Mouse (Mus musculus) hindbrain, embryonic 11.5 days (tissue): ENCODE results near the gene Aldh1a1. TPM values are rescaled to one million over a fixed set of nuclear protein-coding genes. Genes with fewer than 3 reads are reported as not detected.

ENCODE experiments used
- ATAC-seq: fragments of 200-750 bp; cut with Nextera tagmentation; 2 replicates; pipeline ENCODE4 v1.8.0; 2017; ENCODE audit warnings: mild to moderate bottlenecking, moderate TSS enrichment, moderate library complexity; ENCODE audit not compliant: low FRiP score
- DNase-seq: peaks from one replicate; pipeline ENCODE4 v3.0.0-alpha.2; 2015; ENCODE audit warnings: low spot score
- H3K27ac ChIP-seq: fragments of 300-500 bp; sonication (generic); 2 replicates; pipeline ENCODE4 v1.5.1; 2014; ENCODE audit warnings: mild to moderate bottlenecking, low read depth, low read length
- H3K27me3 ChIP-seq: fragments of 300-500 bp; sonication (generic); 2 replicates; pipeline ENCODE4 v1.6.1; 2014; ENCODE audit warnings: mild to moderate bottlenecking, low read length, moderate library complexity, mixed read lengths; ENCODE audit not compliant: control insufficient read depth, insufficient read depth
- H3K36me3 ChIP-seq: fragments of 300-500 bp; sonication (generic); 2 replicates; pipeline ENCODE4 v1.6.1; 2014; ENCODE audit warnings: mild to moderate bottlenecking, low read length, moderate library complexity, mixed read lengths; ENCODE audit not compliant: control insufficient read depth, insufficient read depth
- H3K4me1 ChIP-seq: fragments of 300-500 bp; sonication (generic); replicated peaks from 2 replicates; pipeline ENCODE4 v1.6.1; 2014; ENCODE audit warnings: low read length, mixed read lengths; ENCODE audit not compliant: control insufficient read depth, insufficient read depth
- H3K4me2 ChIP-seq: fragments of 300-500 bp; sonication (generic); replicated peaks from 2 replicates; pipeline ENCODE4 v1.6.1; 2014; ENCODE audit warnings: mild to moderate bottlenecking, low read depth, low read length
- H3K4me3 ChIP-seq: fragments of 300-500 bp; sonication (generic); 2 replicates; pipeline ENCODE4 v1.5.1; 2014; ENCODE audit warnings: low read depth, low read length
- H3K9ac ChIP-seq: fragments of 300-500 bp; sonication (generic); 2 replicates; pipeline ENCODE4 v1.6.1; 2014; ENCODE audit warnings: low read depth, low read length
- H3K9me3 ChIP-seq: fragments of 300-500 bp; sonication (generic); 2 replicates; pipeline ENCODE4 v1.6.1; 2016; ENCODE audit warnings: low read length; ENCODE audit not compliant: control insufficient read depth
- WGBS: fragments of 180-500 bp; shearing (Covaris S2); extraction: QIAGEN DNeasy Blood & Tissue Kit; methylation state at CpG from one replicate; pipeline ENCODE4 v1.1.7; 2014; 5-methylcytosine and 5-hydroxymethylcytosine counted together
- polyA plus RNA-seq: library from polyadenylated mRNA; unstranded; fragments of >200 nt; fragmentation: Nextera tagmentation; extraction: Ambion mirVana; gene quantifications from 2 replicates; pipeline ENCODE4 v1.2.1, GENCODE M21; 2014

Gene Aldh1a1
- polyA plus RNA-seq, 1 experiment from 2014 or later, result 0.74 TPM

GRCm38 (mm10) chr19:20650008-20650407, 157.5 kb downstream of the Aldh1a1 start:
- Histone ChIP-seq H3K4me3 (no peak overlapping the region), H3K36me3 (no peaks in the 10 kb centered on the region), H3K4me2 (no peak overlapping the region), H3K4me1 (no peaks in the 10 kb centered on the region), H3K9ac (no peak overlapping the region), H3K9me3 (no peaks in the 10 kb centered on the region), H3K27ac (no peak overlapping the region), H3K27me3 (no peaks in the 10 kb centered on the region)
- WGBS, result 32% methylated on average over 2 of the region's 2 CpGs
- DNase-seq (no peak), ATAC-seq (peak; percentile 77)

GRCm38 (mm10) chr19:20653082-20653676, 160.7 kb downstream of the Aldh1a1 start:
- H3K4me1 ChIP-seq, result no peaks in the 10 kb centered on the region
- H3K27me3 ChIP-seq, result no peaks in the 10 kb centered on the region
- H3K4me2 ChIP-seq, result no peak overlapping the region
- H3K9me3 ChIP-seq, result no peaks in the 10 kb centered on the region
- no peak overlapping the region for H3K9ac ChIP-seq
- H3K27ac ChIP-seq, result no peak overlapping the region
- ATAC-seq (no peak), DNase-seq (no peak)
- H3K36me3 ChIP-seq, result no peaks in the 10 kb centered on the region
- 85% methylated on average over 1 of the region's 1 CpGs for WGBS
- no peak overlapping the region for H3K4me3 ChIP-seq

- Histone ChIP-seq H3K36me3 (no peaks in the 10 kb centered on the region), H3K27ac (no peak overlapping the region), H3K4me2 (no peak overlapping the region), H3K27me3 (no peaks in the 10 kb centered on the region), H3K9me3 (no peaks in the 10 kb centered on the region), H3K4me3 (no peak overlapping the region), H3K9ac (no peak overlapping the region), H3K4me1 (no peaks in the 10 kb centered on the region)
- ATAC-seq, result peak; percentile 69
- no peak for DNase-seq
- WGBS, result 64% methylated on average over 3 of the region's 3 CpGs
Measured at GRCm38 (mm10) chr19:20654141-20654873, 161.8 kb downstream of the Aldh1a1 start.

- DNase-seq, result no peak
- Histone ChIP-seq H3K4me3 (no peak overlapping the region), H3K27ac (no peak overlapping the region), H3K36me3 (no peaks in the 10 kb centered on the region), H3K27me3 (no peaks in the 10 kb centered on the region), H3K9ac (no peak overlapping the region), H3K4me2 (no peak overlapping the region), H3K9me3 (no peaks in the 10 kb centered on the region), H3K4me1 (no peaks in the 10 kb centered on the region)
- no peak for ATAC-seq
- WGBS, result 78% methylated on average over 3 of the region's 3 CpGs
Measured at GRCm38 (mm10) chr19:20677697-20678355, 185.3 kb downstream of the Aldh1a1 start.

Other genes with a start within 250 kb of the Aldh1a1 start
- gene Anxa1, start 101.8 kb upstream of the Aldh1a1 start, polyA plus RNA-seq, result 4.5 and 7.8 TPM in 2 replicates
- gene Aldh1a7, start 234.8 kb downstream of the Aldh1a1 start, polyA plus RNA-seq, result 1.4 and 1.6 TPM in 2 replicates